Mouse (Mus musculus) gastrocnemius, postnatal 25 days (tissue): ENCODE measurements around the gene Nedd9. TPM values are rescaled to one million over a fixed set of nuclear protein-coding genes. Genes with fewer than 3 reads are reported as not detected.
A peak's percentile ranks its signal among the peaks of the same experiment; 100 is the strongest.
"Not testable (repeated sequence)": the region's sequence is repeated elsewhere in the genome, so short reads cannot be mapped to it uniquely, and the experiment has no call there.

Source experiments
- DNase-seq: peaks from one replicate; pipeline ENCODE4 v3.0.0; 2022
- total RNA-seq, 2 experiments: library from RNA; stranded (reverse); gene quantifications; 1 replicate in 1 of 2; 2 replicates in 1 of 2; pipeline ENCODE4 v1.2.3; 2021

Nedd9 gene
- total RNA-seq, 2 experiments from 2014 or later = 4.5 to 9.4 TPM

GRCm38 (mm10) chr13:41298533-41298932 is 188.6 kb downstream of the Nedd9 start:
- DNase-seq = no peak

- no peak for DNase-seq
Measured at GRCm38 (mm10) chr13:41296396-41296795, 190.8 kb downstream of the Nedd9 start.

GRCm38 (mm10) chr13:41295886-41296285 is 191.3 kb downstream of the Nedd9 start:
- peak; percentile 29 for DNase-seq

GRCm38 (mm10) chr13:41293595-41293994 is 193.6 kb downstream of the Nedd9 start:
- DNase-seq = no peak

GRCm38 (mm10) chr13:41291466-41291974 is 195.6 kb downstream of the Nedd9 start:
- no peak for DNase-seq

- no peak for DNase-seq
Measured at GRCm38 (mm10) chr13:41286285-41286684, 200.9 kb downstream of the Nedd9 start.

- DNase-seq = no peak
Measured at GRCm38 (mm10) chr13:41285448-41285847, 201.7 kb downstream of the Nedd9 start.

GRCm38 (mm10) chr13:41283256-41283655 is 203.9 kb downstream of the Nedd9 start:
- no peak for DNase-seq

- no peak for DNase-seq
Measured at GRCm38 (mm10) chr13:41280696-41281095, 206.5 kb downstream of the Nedd9 start.

- DNase-seq = no peak
Measured at GRCm38 (mm10) chr13:41273927-41274650, 213.1 kb downstream of the Nedd9 start, which contains the start of gene Gm17364. TSS of gene Gm17364 (minus strand) at chr13:41273977.

- DNase-seq = no peak
Measured at GRCm38 (mm10) chr13:41267827-41268408, 219.2 kb downstream of the Nedd9 start.

- DNase-seq = no peak
Measured at GRCm38 (mm10) chr13:41263304-41264006, 223.7 kb downstream of the Nedd9 start.

- DNase-seq = not testable (repeated sequence)
Measured at GRCm38 (mm10) chr13:41261617-41262016, 225.5 kb downstream of the Nedd9 start.

Other genes with a start within 250 kb of the Nedd9 start
- 10 to 100 TPM; 34.8 to 37.1 TPM for gene Smim13, start 237.5 kb downstream of the Nedd9 start, total RNA-seq
- not detected for gene Gm17364, start 213.4 kb downstream of the Nedd9 start, total RNA-seq
- 10 to 100 TPM; 22.0 to 23.6 TPM for gene Tmem170b, start 118.5 kb upstream of the Nedd9 start, total RNA-seq